21 mouse cellular contexts compared by ENCODE assay signal in genomic region chr2:25175690-25176078, GRCm38 (mm10). TPM values are rescaled to one million over a fixed set of nuclear protein-coding genes. Genes with fewer than 3 reads are reported as not detected.
DNase-seq lines count a peak whose midpoint lies in the region; ATAC-seq lines count a peak whose summit lies in the region.
"Had no signal": no experiment of that assay in that cellular context is flagged by ENCODE, and none has a peak within 500 bp of the region (broad histone marks: within the 10 kb centered on the region; RNA-seq: fewer than 3 reads in every experiment).

No protein-coding gene starts in this region.

- H3K27ac ChIP-seq in forebrain, embryonic 10.5 days: peak overlapping the region; percentile 97
- H3K27ac ChIP-seq in forebrain, embryonic 11.5 days (ENCODE audit: low read depth, low read length): no peak overlapping the region
- peak overlapping the region; percentile 32 for H3K27ac ChIP-seq in kidney, embryonic 14.5 days (ENCODE audit: low read depth, low read length)
- H3K27ac ChIP-seq in midbrain, embryonic 10.5 days (replicated peaks): peak overlapping the region; percentile 96
- H3K27ac ChIP-seq in midbrain, embryonic 14.5 days (replicated peaks; ENCODE audit: low read depth, low read length): no peak overlapping the region
- H3K27ac ChIP-seq in stomach, embryonic 16.5 days (ENCODE audit: low read length): no peak overlapping the region
- H3K27ac ChIP-seq: embryonic facial prominence, embryonic 13.5 days; limb, embryonic 12.5 days; midbrain, embryonic 12.5 days had no signal

- DNase-seq in forebrain, embryonic 10.5 days (ENCODE audit: extremely low spot score, low spot score): no peak
- no peak for DNase-seq in forebrain, embryonic 11.5 days (ENCODE audit: low spot score)
- no peak for DNase-seq in kidney, postnatal 10 days
- no peak for DNase-seq in midbrain, embryonic 10.5 days (ENCODE audit: low spot score)
- no peak for DNase-seq in midbrain, embryonic 14.5 days
- no peak for DNase-seq in urinary bladder, postnatal 4 days (ENCODE audit: low spot score in 2 of 2)
- DNase-seq: cerebellum, adult 9-11 months; layer of hippocampus, adult 9-11 months; lung, embryonic 14.5 days; lung, postnatal 4 days; thymus, postnatal 14 days had no signal

- H3K4me3 ChIP-seq in forebrain, embryonic 10.5 days: no peak overlapping the region
- no peak overlapping the region for H3K4me3 ChIP-seq in forebrain, embryonic 11.5 days (ENCODE audit: low read depth, low read length)
- H3K4me3 ChIP-seq in kidney, embryonic 14.5 days (ENCODE audit: low read length): no peak overlapping the region
- H3K4me3 ChIP-seq in midbrain, embryonic 10.5 days: 0 out of 2 replicates have a peak overlapping the region, but pooled peaks have one; percentile 16
- H3K4me3 ChIP-seq in midbrain, embryonic 14.5 days (replicated peaks; ENCODE audit: low read depth, low read length): no peak overlapping the region
- no peak overlapping the region for H3K4me3 ChIP-seq in stomach, embryonic 16.5 days (replicated peaks; ENCODE audit: low read length)
- H3K4me3 ChIP-seq: embryonic facial prominence, embryonic 13.5 days; hindbrain, embryonic 12.5 days; limb, embryonic 12.5 days; midbrain, embryonic 12.5 days had no signal

- 77% methylated on average over 4 of the region's 4 CpGs for WGBS in forebrain, embryonic 10.5 days
- 83% methylated on average over 4 of the region's 4 CpGs for WGBS in forebrain, embryonic 11.5 days
- WGBS in kidney, embryonic 14.5 days: 70% methylated on average over 4 of the region's 4 CpGs
- 81% methylated on average over 4 of the region's 4 CpGs for WGBS in midbrain, embryonic 10.5 days
- 79% methylated on average over 4 of the region's 4 CpGs for WGBS in midbrain, embryonic 14.5 days
- 80% methylated on average over 4 of the region's 4 CpGs for WGBS in stomach, embryonic 16.5 days

- H3K9ac ChIP-seq in forebrain, embryonic 11.5 days (ENCODE audit: low read length): no peak overlapping the region
- no peak overlapping the region for H3K9ac ChIP-seq in kidney, embryonic 14.5 days (ENCODE audit: low read depth, low read length)
- H3K9ac ChIP-seq in midbrain, embryonic 14.5 days (replicated peaks; ENCODE audit: low read length): no peak overlapping the region
- 0 out of 2 replicates have a peak overlapping the region, but pooled peaks have one; percentile 4 for H3K9ac ChIP-seq in stomach, embryonic 16.5 days (ENCODE audit: low read length)
- H3K9ac ChIP-seq: embryonic facial prominence, embryonic 13.5 days; hindbrain, embryonic 12.5 days; limb, embryonic 12.5 days; lung, embryonic 14.5 days had no signal

- peaks cover 49% of the 10 kb centered on the region for H3K27me3 ChIP-seq in forebrain, embryonic 10.5 days (ENCODE audit: poor library complexity, severe bottlenecking)
- H3K27me3 ChIP-seq in forebrain, embryonic 11.5 days (ENCODE audit: control insufficient read depth, insufficient read depth, low read length): no peaks in the 10 kb centered on the region
- peaks cover 10% of the 10 kb centered on the region for H3K27me3 ChIP-seq in kidney, embryonic 14.5 days (ENCODE audit: control insufficient read depth, insufficient read depth, low read length)
- H3K27me3 ChIP-seq in midbrain, embryonic 10.5 days (ENCODE audit: low read depth, poor library complexity, severe bottlenecking): peaks cover 44% of the 10 kb centered on the region
- no peaks in the 10 kb centered on the region for H3K27me3 ChIP-seq in midbrain, embryonic 14.5 days (ENCODE audit: control insufficient read depth, insufficient read depth, low read length)
- peaks cover 6% of the 10 kb centered on the region for H3K27me3 ChIP-seq in stomach, embryonic 16.5 days (ENCODE audit: control insufficient read depth, insufficient read depth, low read length)

- no peak overlapping the region for H3K4me2 ChIP-seq in forebrain, embryonic 11.5 days (ENCODE audit: low read depth, low read length, severe bottlenecking)
- no peak overlapping the region; the same call in 1 of the 2 replicates for H3K4me2 ChIP-seq in kidney, embryonic 14.5 days (replicated peaks; ENCODE audit: low read depth, low read length)
- no peak overlapping the region for H3K4me2 ChIP-seq in midbrain, embryonic 14.5 days (ENCODE audit: low read length)
- H3K4me2 ChIP-seq in stomach, embryonic 16.5 days (ENCODE audit: low read depth, low read length): no peak overlapping the region
- H3K4me2 ChIP-seq: embryonic facial prominence, embryonic 13.5 days; limb, embryonic 12.5 days; lung, embryonic 14.5 days had no signal

- no peaks in the 10 kb centered on the region for H3K9me3 ChIP-seq in forebrain, embryonic 10.5 days
- no peaks in the 10 kb centered on the region for H3K9me3 ChIP-seq in forebrain, embryonic 11.5 days (ENCODE audit: control insufficient read depth, low read length)
- no peaks in the 10 kb centered on the region for H3K9me3 ChIP-seq in kidney, embryonic 14.5 days (ENCODE audit: control insufficient read depth, low read length)
- no peaks in the 10 kb centered on the region for H3K9me3 ChIP-seq in midbrain, embryonic 10.5 days (replicated peaks)
- no peaks in the 10 kb centered on the region for H3K9me3 ChIP-seq in midbrain, embryonic 14.5 days (ENCODE audit: control insufficient read depth, low read length)
- no peaks in the 10 kb centered on the region for H3K9me3 ChIP-seq in stomach, embryonic 16.5 days (replicated peaks; ENCODE audit: control insufficient read depth, low read length)
- H3K9me3 ChIP-seq: embryonic facial prominence, embryonic 13.5 days; hindbrain, embryonic 12.5 days; limb, embryonic 12.5 days; midbrain, embryonic 12.5 days had no signal

- no peak for ATAC-seq in forebrain, embryonic 11.5 days (replicated peaks; ENCODE audit: low FRiP score)
- ATAC-seq in kidney, embryonic 14.5 days (ENCODE audit: low FRiP score, low TSS enrichment): no peak
- no peak for ATAC-seq in midbrain, embryonic 14.5 days (ENCODE audit: low FRiP score, low TSS enrichment)
- no peak for ATAC-seq in stomach, embryonic 16.5 days (ENCODE audit: insufficient read depth, low FRiP score)
- ATAC-seq: CD4-positive, CD25-positive, alpha-beta regulatory T cell, adult 4 months had no signal

- H3K36me3 ChIP-seq in forebrain, embryonic 10.5 days (replicated peaks): no peaks in the 10 kb centered on the region
- no peaks in the 10 kb centered on the region for H3K36me3 ChIP-seq in forebrain, embryonic 11.5 days (ENCODE audit: control insufficient read depth, insufficient read depth, low read length)
- H3K36me3 ChIP-seq in kidney, embryonic 14.5 days (ENCODE audit: control insufficient read depth, insufficient read depth, low read length): no peaks in the 10 kb centered on the region
- no peaks in the 10 kb centered on the region for H3K36me3 ChIP-seq in midbrain, embryonic 10.5 days
- H3K36me3 ChIP-seq in midbrain, embryonic 14.5 days (ENCODE audit: control insufficient read depth, insufficient read depth, low read length): no peaks in the 10 kb centered on the region
- no peaks in the 10 kb centered on the region for H3K36me3 ChIP-seq in stomach, embryonic 16.5 days (ENCODE audit: control insufficient read depth, insufficient read depth, low read length)
- H3K36me3 ChIP-seq: embryonic facial prominence, embryonic 13.5 days; G1E; hindbrain, embryonic 12.5 days; limb, embryonic 12.5 days; midbrain, embryonic 12.5 days had no signal

- H3K4me1 ChIP-seq in forebrain, embryonic 10.5 days: peaks cover 91% of the 10 kb centered on the region
- H3K4me1 ChIP-seq in forebrain, embryonic 11.5 days (replicated peaks; ENCODE audit: control insufficient read depth, insufficient read depth, low read length): peaks cover 40% of the 10 kb centered on the region
- peaks cover 40% of the 10 kb centered on the region for H3K4me1 ChIP-seq in kidney, embryonic 14.5 days (ENCODE audit: control insufficient read depth, insufficient read depth, low read length)
- H3K4me1 ChIP-seq in midbrain, embryonic 10.5 days: peaks cover 97% of the 10 kb centered on the region
- peaks cover 46% of the 10 kb centered on the region for H3K4me1 ChIP-seq in midbrain, embryonic 14.5 days (ENCODE audit: control insufficient read depth, insufficient read depth, low read length)
- peaks cover 32% of the 10 kb centered on the region for H3K4me1 ChIP-seq in stomach, embryonic 16.5 days (ENCODE audit: control insufficient read depth, insufficient read depth, low read length)

RNA-seq across cellular contexts. Expression of gene Nrarp, which starts 4.9 kb away (rescaled TPM):
- 37.4 and 40.7 TPM in 2 replicates for polyA plus RNA-seq in forebrain, embryonic 10.5 days (2016; fragmentation: Nextera tagmentation; extraction: Ambion mirVana)
- 63.6 and 72.1 TPM in 2 replicates for polyA plus RNA-seq in forebrain, embryonic 11.5 days (2014; fragmentation: Nextera tagmentation; extraction: Ambion mirVana)
- polyA plus RNA-seq in kidney, embryonic 14.5 days (2014; fragmentation: Nextera tagmentation; extraction: Ambion mirVana): 8.7 and 21.0 TPM in 2 replicates
- polyA plus RNA-seq in midbrain, embryonic 10.5 days (2016; fragmentation: Nextera tagmentation; extraction: Ambion mirVana): 65.8 and 74.1 TPM in 2 replicates
- polyA plus RNA-seq in midbrain, embryonic 14.5 days (2014; fragmentation: Nextera tagmentation; extraction: Ambion mirVana): 13.0 and 20.8 TPM in 2 replicates
- polyA plus RNA-seq in stomach, embryonic 16.5 days (2015; fragmentation: Nextera tagmentation; extraction: Ambion mirVana): 9.9 and 11.0 TPM in 2 replicates
- polyA plus RNA-seq: G1E had no signal

RNA-seq across cellular contexts. Expression of gene Tor4a, which starts 21.0 kb away (rescaled TPM):
- 1.3 and 1.5 TPM in 2 replicates for polyA plus RNA-seq in forebrain, embryonic 10.5 days (2016; fragmentation: Nextera tagmentation; extraction: Ambion mirVana)
- polyA plus RNA-seq in forebrain, embryonic 11.5 days (2014; fragmentation: Nextera tagmentation; extraction: Ambion mirVana): 1.3 and 1.5 TPM in 2 replicates
- 6.8 and 11.3 TPM in 2 replicates for polyA plus RNA-seq in kidney, embryonic 14.5 days (2014; fragmentation: Nextera tagmentation; extraction: Ambion mirVana)
- polyA plus RNA-seq in midbrain, embryonic 10.5 days (2016; fragmentation: Nextera tagmentation; extraction: Ambion mirVana): 1.3 and 1.9 TPM in 2 replicates
- polyA plus RNA-seq in midbrain, embryonic 14.5 days (2014; fragmentation: Nextera tagmentation; extraction: Ambion mirVana): 0.66 and 1.1 TPM in 2 replicates
- polyA plus RNA-seq in stomach, embryonic 16.5 days (2015; fragmentation: Nextera tagmentation; extraction: Ambion mirVana): 16.8 and 19.2 TPM in 2 replicates

RNA-seq across cellular contexts. Expression of gene Nelfb, which starts 35.6 kb away (rescaled TPM):
- 128 and 130 TPM in 2 replicates for polyA plus RNA-seq in forebrain, embryonic 10.5 days (2016; fragmentation: Nextera tagmentation; extraction: Ambion mirVana)
- 110 TPM in 2 replicates for polyA plus RNA-seq in forebrain, embryonic 11.5 days (2014; fragmentation: Nextera tagmentation; extraction: Ambion mirVana)
- 72.7 and 101 TPM in 2 replicates for polyA plus RNA-seq in kidney, embryonic 14.5 days (2014; fragmentation: Nextera tagmentation; extraction: Ambion mirVana)
- 131 and 140 TPM in 2 replicates for polyA plus RNA-seq in midbrain, embryonic 10.5 days (2016; fragmentation: Nextera tagmentation; extraction: Ambion mirVana)
- polyA plus RNA-seq in midbrain, embryonic 14.5 days (2014; fragmentation: Nextera tagmentation; extraction: Ambion mirVana): 82.6 and 98.7 TPM in 2 replicates
- 102 and 109 TPM in 2 replicates for polyA plus RNA-seq in stomach, embryonic 16.5 days (2015; fragmentation: Nextera tagmentation; extraction: Ambion mirVana)

RNA-seq across cellular contexts. Expression of gene Stpg3, which starts 38.8 kb away (rescaled TPM):
- not detected in 2 replicates for polyA plus RNA-seq in forebrain, embryonic 10.5 days (2016; fragmentation: Nextera tagmentation; extraction: Ambion mirVana)
- not detected in 2 replicates for polyA plus RNA-seq in forebrain, embryonic 11.5 days (2014; fragmentation: Nextera tagmentation; extraction: Ambion mirVana)
- polyA plus RNA-seq in kidney, embryonic 14.5 days (2014; fragmentation: Nextera tagmentation; extraction: Ambion mirVana): 0.49 and 0.54 TPM in 2 replicates
- not detected in 2 replicates for polyA plus RNA-seq in midbrain, embryonic 10.5 days (2016; fragmentation: Nextera tagmentation; extraction: Ambion mirVana)
- 0.16 TPM in 1 of 2 replicates, not detected in the other for polyA plus RNA-seq in midbrain, embryonic 14.5 days (2014; fragmentation: Nextera tagmentation; extraction: Ambion mirVana)
- polyA plus RNA-seq in stomach, embryonic 16.5 days (2015; fragmentation: Nextera tagmentation; extraction: Ambion mirVana): 0.06 TPM in 1 of 2 replicates, not detected in the other
- polyA plus RNA-seq: CD4-positive, CD25-positive, alpha-beta regulatory T cell, adult 4 months; G1E; heart, embryonic 14.5 days; hindbrain, embryonic 12.5 days; limb, embryonic 12.5 days; lung, embryonic 14.5 days; midbrain, embryonic 12.5 days; spleen, adult 2 months had no signal

RNA-seq across cellular contexts. Expression of gene Fam166a, which starts 42.9 kb away (rescaled TPM):
- 0.67 and 0.80 TPM in 2 replicates for polyA plus RNA-seq in forebrain, embryonic 10.5 days (2016; fragmentation: Nextera tagmentation; extraction: Ambion mirVana)
- polyA plus RNA-seq in forebrain, embryonic 11.5 days (2014; fragmentation: Nextera tagmentation; extraction: Ambion mirVana): 0.88 and 1.3 TPM in 2 replicates
- 0.55 TPM in 1 of 2 replicates, not detected in the other for polyA plus RNA-seq in kidney, embryonic 14.5 days (2014; fragmentation: Nextera tagmentation; extraction: Ambion mirVana)
- polyA plus RNA-seq in midbrain, embryonic 10.5 days (2016; fragmentation: Nextera tagmentation; extraction: Ambion mirVana): 0.62 TPM in 1 of 2 replicates, not detected in the other
- not detected in 2 replicates for polyA plus RNA-seq in midbrain, embryonic 14.5 days (2014; fragmentation: Nextera tagmentation; extraction: Ambion mirVana)
- not detected in 2 replicates for polyA plus RNA-seq in stomach, embryonic 16.5 days (2015; fragmentation: Nextera tagmentation; extraction: Ambion mirVana)
- polyA plus RNA-seq: CD4-positive, CD25-positive, alpha-beta regulatory T cell, adult 4 months; embryonic facial prominence, embryonic 13.5 days; G1E; limb, embryonic 12.5 days had no signal

Comparison
In these comparisons a context has a peak if more than half of its experiments do, and no peak if none do; other contexts are left out.
1. H3K27ac ChIP-seq: peak in forebrain, embryonic 10.5 days (single experiment), kidney, embryonic 14.5 days (single experiment) and midbrain, embryonic 10.5 days (single experiment); none in forebrain, embryonic 11.5 days (single experiment), midbrain, embryonic 14.5 days (single experiment) and stomach, embryonic 16.5 days (single experiment).